Mouse (Mus musculus): ENCODE measurements around the gene Trim25. TPM values are rescaled to one million over a fixed set of nuclear protein-coding genes. Genes with fewer than 3 reads are reported as not detected.

Trim25 gene
- polyA plus RNA-seq, 1 experiment from 2014 or later, result 24.2 TPM

Other genes with a start within 250 kb of the Trim25 start
- gene Akap1, start 134.8 kb upstream of the Trim25 start, polyA plus RNA-seq (2015; fragmentation: Nextera tagmentation; extraction: Ambion mirVana), result 19.0 and 19.3 TPM in 2 replicates
- gene Scpep1, start 43.9 kb upstream of the Trim25 start, polyA plus RNA-seq (2015; fragmentation: Nextera tagmentation; extraction: Ambion mirVana), result 89.8 and 90.8 TPM in 2 replicates
- gene Elobl, start 32.4 kb upstream of the Trim25 start, polyA plus RNA-seq (2015; fragmentation: Nextera tagmentation; extraction: Ambion mirVana), result not detected in 2 replicates
- 11.9 and 13.7 TPM in 2 replicates for gene Coil, start 29.1 kb upstream of the Trim25 start, polyA plus RNA-seq (2015; fragmentation: Nextera tagmentation; extraction: Ambion mirVana)
- gene Dgke, start 67.5 kb downstream of the Trim25 start, polyA plus RNA-seq (2015; fragmentation: Nextera tagmentation; extraction: Ambion mirVana), result 4.5 and 5.1 TPM in 2 replicates
- gene Gm525, start 74.5 kb downstream of the Trim25 start, polyA plus RNA-seq (2015; fragmentation: Nextera tagmentation; extraction: Ambion mirVana), result 1.2 and 2.1 TPM in 2 replicates

Measured in lung, embryonic 16.5 days (tissue).